Mouse (Mus musculus) Muller cell, postnatal 12 days (primary cell): ENCODE measurements around the gene Gpr156.
"Not testable (repeated sequence)": the region's sequence is repeated elsewhere in the genome, so short reads cannot be mapped to it uniquely, and the experiment has no call there.

Experiments used
- DNase-seq: peaks from one replicate; pipeline ENCODE4 v3.0.0-alpha.2; 2015; ENCODE audit errors: inconsistent ontology term

Gene Gpr156

DNA sequence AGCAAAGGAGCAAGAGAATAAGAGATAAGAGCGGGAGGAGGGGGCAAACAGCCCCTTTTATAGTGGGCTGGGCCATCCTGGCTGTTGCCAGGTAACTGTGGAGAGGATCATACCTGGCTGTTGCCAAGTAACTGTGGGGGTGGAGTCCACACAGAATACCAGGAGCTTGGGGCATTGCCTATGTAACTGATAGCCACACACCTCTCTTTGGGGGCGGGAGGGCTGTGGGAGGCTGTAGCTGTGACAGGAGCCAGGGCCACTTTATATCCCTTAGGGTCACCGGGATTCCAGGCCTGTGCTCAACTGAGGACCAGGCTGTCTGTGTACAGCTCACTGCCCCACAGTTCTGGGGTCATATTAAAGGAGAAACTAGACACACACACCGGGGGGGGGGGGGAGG is 40.5 kb downstream of the Gpr156 start:
- DNase-seq, result no peak

DNA sequence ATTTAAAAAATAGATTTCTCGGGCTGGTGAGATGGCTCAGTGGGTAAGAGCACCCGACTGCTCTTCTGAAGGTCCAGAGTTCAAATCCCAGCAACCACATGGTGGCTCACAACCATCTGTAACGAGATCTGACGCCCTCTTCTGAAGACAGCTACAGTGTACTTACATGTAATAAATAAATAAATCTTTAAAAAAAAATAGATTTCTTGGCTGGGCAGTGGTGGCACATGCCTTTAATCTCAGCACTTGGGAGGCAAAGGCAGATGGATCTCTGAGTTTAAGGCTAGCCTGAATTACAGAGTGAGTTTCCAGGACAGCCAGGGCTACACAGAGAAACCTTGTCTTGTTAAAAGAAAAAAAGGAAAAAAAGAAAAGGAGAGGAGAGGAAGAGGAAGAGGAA is 46.4 kb downstream of the Gpr156 start:
- not testable (repeated sequence) for DNase-seq

DNA sequence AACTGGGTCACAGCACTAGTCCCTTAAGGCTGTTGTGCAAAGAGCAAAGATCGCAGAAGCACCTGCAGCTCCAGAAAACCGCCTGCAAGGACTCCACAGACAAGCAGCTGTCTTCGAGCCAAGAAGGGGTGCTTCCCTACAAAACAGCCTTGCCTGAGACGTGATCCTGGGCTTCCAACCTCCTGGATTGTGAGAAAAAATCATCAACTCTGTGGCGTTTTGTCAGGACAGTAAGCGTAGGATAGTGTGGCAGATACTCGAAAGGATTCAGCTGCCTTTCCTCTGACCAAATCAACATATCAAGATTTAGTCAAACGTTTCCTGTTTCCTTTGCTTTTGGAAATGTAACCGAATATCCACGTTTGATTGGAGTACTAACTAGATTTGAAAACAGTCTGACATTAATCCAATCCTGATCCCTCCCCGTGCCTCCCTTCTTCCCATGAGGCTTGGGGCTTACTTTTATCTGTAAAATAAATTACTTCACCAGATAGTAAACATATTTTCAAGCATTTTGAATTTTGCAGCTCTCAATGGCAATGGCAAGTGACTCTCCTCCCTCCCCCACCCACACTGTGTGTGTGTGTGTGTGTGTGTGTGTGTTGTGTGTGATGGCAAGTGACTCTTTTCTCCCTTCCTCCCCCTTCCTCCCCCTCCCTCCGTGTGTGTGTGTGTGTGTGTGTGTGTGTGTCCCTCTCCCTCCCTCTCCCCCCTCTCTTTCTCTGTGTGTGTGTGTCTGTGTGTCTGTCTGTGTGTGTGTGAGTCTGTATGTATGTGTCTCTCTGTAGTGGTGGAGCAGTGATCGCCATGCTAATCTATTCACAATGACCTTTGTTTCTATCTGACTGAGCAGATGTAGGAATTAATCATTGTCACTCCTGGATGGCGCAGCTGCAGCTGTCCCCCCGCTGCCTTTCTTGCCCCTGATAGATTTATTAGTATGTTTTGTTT is 47.3 kb downstream of the Gpr156 start:
- no peak for DNase-seq

DNA sequence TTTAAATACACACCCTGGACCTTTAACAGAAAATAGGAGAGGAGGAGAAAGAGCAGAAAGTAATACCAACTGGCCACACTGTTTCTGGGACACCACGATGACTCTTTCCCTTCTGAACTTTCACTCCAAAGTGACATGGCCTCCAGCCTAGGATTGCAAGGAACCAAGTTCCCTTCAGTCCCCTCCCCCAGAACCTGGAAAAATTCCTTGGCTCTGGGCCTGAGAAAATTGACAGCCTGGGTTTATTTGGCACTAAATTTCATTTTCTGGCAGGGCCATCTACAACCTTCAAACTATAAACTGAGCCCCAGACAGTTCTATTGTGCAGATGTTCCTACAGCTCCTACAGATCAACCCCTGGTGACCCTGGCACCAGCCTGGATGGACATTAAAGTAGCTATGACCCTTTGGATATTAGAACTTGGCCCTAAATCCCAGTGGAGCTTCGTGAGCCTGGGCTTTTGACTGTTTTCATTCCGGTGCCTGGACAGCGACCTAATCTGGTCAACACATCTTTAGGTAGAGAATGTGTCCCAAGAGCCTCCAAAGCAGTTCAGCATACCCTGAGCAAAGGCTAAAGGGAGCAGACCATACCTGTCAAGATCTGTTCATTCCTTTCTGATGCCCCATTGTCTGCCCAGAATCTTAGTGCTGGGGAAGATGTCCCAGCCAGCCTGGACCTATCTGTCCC is 48.2 kb downstream of the Gpr156 start:
- DNase-seq, result no peak

DNA sequence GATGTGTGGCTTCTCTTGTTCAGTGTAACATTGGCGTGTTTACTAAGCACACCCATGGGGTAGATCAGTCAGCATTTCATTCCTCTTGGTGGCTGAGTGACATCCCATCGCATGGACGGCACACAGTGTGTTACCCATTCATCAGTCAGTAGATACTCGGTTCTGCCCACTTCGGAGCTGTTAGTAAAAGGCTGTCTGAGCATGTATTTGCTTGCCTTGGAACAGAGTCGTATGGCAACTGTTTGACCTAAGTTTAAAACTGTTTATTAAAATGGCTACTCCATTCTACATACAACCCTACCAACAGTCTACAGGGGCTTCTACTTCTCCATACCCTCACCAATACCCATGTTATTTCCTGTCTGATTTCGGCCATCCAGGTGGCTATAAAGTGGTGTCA is 50.6 kb downstream of the Gpr156 start:
- DNase-seq, result no peak

DNA sequence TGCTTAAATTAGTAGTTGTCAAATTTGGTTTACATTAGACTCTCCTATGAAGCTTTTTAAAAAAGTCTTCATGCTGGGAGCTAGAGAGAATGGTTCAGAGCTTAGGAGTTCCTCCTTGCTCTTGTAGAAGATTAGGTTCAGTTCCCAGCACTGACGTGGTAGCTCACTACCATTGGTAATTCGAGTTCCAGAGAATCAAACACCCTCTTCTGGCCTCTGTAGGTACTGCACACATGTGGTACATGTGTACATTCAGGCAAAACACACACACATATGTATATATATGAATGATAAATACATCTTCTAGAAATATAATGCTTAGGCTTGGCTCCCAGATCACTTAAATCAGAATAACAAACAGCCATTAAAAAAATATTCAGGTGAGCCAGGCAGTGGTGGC is 51.1 kb downstream of the Gpr156 start:
- DNase-seq, result no peak

DNA sequence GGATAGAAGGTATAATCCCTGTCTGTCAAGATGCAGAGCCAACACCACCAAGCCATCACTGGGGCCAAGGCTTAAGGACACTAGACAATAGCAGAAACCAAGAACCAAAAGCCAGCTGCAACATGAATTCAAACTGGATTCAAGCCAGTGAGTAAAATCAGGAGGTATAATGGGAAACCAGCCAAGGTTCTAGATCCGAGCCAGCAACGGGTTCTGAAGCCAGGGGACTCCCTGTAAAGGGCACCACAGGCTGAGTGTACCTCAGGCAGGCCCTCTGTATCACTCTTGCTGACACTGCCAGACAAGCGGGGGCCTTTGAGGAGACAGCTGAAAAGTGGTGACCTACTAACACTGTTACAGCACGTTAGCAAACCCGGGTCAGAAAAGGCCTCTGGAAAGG is 55.2 kb downstream of the Gpr156 start:
- DNase-seq, result peak; percentile 16

DNA sequence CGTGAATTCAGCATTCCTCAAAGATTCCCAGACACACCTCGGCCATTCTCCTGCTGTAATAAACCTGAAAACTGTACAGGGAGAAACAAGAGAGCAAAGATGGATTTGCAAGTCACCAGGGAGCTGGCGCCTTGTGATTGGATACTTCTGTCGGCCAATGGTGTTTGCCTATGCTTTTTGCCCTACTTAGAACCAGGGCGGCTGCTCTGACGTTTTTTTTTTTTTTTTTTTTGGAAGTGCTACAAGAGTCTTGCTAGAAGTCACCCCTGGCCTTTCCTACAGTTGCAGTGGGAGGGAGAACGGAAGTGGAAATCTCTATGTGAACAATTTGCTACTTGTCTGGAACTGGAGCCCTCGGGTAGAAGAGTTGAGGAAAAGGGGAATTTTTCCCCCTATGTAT is 56.1 kb downstream of the Gpr156 start:
- DNase-seq, result peak; percentile 38

DNA sequence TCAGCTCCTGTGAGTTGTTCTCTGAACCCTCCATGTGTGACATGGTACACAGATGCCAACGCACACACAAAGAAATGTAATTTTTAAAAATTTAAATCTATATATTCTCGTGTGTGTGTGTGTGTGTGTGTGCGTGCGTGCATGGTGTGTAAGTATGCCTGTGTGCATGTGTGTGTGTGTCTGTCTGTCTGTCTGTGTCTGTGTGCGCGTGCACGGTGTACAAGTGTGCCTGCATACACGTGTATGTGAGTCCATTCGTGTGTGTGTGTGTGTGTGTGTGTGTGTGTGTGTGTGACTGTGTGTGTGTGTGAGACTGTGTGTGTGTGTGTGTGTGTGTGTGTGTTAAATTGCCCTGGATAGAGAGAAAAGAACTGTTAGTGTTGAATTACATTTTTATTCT is 56.9 kb downstream of the Gpr156 start:
- DNase-seq, result not testable (repeated sequence)

DNA sequence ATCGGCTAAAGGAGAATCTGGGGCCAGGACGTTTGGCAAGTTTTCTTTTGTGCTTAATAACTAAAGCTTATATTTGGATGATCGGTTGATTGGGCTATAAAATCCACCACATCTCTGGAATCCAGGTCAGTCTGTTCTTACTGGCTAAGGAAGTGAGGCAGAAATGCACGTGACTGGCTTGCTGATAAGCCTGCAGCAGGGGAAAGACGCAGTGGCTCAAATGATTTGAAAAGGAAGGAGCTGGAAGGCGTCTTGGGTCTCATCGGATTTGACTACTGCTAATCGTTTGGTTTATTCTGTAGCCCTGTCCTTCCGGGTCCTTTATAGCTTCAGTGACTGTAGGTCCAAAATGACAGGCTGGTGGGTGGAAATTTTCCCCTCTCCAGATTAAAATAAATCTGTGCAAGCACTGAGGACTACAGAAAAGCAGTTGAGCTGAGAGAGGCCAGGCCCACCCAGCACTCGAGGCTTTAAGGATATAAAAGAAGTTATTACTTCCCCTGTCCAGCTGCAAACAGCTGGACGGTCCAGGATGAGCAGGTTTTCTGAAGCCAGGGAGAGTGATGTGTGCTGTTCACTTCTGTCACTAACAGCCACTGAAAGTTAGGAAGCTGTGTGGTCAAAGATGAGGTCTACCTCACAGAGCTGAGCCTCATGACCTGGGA is 57.7 kb downstream of the Gpr156 start:
- DNase-seq, result peak; percentile 63

DNA sequence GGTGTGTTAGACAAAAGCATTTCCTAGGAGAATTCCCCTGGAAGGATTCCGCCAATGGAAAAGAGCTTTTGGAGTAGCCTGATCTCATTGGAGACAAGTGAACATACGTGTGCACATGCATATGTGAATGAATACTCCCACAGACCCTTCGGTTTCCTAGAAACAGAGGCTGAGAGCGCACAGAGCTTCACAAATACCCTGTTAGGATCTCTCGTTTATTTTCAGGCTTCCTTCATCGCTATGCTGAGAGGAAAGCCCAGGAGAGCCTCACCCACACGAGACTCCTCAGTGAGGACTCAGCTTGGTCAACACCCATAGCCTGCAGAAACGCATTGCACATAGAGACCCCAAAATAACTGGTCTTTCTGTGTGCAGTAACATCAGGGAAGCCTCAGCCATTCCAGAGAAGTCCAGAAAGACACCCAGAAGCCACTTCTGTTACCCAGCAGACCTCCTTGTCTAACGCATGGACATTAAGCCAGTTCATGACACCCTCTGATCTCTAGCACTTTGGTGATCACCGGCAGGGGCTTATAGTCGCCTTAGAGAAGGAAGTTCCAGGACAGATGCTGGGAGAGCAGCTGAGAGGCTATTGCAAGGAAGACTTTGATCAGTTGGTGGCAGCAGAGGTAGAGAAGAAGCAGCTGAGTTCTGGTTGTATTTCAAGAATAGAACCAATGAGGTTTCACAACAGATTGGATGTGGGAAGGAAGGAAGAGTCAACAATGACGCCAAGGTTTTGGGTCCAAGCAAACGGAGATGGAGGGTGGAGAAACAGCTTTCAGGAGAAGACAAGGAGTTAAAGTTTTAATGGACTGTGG is 58.4 kb downstream of the Gpr156 start:
- DNase-seq, result peak; percentile 41

DNA sequence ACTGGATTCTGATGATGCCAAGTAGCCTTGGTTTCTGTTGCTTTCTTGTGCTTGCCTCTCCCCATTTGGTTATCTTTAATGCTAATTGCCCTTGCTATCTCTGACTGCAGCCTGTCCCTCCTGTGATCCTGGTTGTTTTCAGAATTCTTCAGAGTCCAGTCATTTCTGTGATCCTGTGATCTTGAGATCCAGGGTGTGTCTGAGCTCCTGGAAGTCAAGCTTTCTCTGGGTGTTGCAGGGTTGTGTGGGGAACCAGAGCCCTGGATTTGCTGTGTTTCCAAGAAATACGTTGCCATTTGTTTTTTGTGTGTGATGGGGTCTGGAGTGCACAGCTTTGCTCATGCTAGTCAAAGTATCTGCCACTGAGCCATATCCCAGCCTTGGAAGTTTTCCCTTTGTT is 65.6 kb downstream of the Gpr156 start:
- no peak for DNase-seq

DNA sequence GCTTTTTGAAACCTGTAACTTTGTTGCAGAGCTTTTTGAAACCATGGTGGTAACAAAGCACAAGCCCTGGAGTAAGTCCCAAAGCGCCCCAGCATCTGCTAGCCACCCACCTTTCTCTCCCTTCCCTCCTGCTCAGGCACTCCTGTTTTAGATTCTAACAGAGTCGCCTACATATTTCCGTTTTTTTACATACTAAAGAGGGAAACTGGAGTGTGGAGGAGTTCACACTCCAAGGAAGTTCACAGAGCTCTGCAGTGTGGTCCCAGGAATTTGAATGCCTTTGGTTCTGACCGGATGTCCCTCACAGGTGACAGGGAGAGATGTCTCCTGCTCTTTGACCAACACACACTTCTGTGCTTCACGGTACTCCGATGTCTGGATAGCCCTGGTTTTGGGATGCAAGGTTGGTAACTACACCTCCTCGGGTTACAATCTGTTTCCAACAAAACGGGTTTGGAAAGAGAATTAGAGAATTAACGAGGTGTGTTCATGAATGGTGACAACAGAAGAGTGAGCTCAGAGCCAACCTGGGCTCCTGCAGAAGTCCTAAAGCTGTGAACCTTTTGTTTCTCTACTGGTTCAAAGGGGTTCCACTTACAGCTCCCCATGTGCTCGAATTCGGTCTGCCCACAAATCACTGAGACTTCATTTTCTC is 72.0 kb downstream of the Gpr156 start:
- no peak for DNase-seq

DNA sequence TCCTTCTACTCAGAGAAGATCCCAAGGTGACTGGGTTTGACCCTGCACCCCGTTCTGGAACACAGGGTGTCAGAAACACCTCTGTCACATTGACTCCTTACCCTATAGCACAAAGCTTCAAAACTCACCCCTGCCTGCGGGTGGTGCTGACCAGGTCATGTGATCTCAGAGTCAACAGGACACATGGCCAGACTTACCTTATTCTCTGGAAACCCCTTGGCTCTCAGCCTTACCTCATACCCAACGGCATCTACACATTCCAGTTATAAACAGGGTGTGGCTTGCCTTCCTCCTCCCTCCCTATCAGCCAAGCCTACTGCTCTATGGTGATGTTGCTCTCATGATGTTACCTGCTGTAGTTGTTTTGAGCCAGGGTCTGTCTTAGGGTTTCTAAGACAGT is 73.5 kb downstream of the Gpr156 start:
- DNase-seq, result no peak

DNA sequence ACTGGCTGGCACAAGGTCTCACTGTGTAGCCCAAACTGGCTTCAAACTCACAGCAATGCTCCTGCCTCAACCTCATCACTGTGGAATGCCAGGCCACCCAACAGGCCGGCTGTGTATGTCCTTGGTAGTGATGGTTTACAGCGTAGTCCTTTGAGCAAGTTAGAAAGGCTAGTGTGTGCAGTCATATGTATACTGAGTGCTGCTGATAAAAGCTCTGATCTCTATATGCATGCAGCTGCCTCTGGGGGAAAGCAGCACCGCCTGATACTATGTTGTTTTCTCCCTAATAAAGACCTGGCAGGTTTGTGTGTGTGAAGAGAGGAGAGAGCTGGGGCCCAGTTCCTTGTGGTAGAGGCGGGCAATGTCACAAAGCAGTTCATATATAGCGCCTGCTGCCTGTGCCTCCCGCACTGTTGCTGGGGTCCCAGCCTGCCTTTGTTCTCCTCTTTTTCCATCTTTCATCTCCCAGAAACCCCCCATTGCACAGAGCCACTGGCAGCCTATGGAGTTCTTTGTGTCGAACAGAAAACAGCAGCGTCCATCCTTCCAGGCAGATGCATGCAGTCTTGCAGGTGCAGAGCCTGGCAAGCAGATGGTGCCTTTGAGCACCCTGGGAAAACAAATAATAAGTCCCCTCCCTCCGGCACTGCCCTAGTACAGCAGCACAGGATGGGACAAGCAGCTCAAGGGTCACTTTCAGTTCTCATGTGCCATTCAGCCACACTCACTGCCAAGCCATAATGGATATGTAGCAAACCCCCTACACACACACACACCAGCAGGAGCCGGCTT is 74.5 kb downstream of the Gpr156 start:
- peak; percentile 47 for DNase-seq

DNA sequence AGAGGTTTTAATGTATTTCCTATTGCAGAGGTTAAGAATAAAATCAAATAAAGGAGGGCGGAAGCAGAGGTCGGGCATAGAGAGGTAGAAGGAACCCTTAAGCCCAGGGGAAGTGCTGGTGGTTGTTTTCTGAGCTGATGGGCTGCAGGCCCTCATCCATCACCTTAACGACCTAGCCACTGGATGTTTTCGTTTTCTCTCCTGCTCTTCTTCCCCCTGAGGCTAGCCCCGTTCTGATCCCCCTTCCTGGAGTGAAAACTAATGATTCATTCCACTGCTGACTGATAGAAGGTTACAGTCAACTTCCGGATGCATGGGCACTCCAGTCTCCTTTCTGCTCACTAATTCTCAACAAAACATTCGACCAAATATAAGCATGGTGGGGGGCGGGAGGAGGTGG is 76.5 kb downstream of the Gpr156 start:
- no peak for DNase-seq

DNA sequence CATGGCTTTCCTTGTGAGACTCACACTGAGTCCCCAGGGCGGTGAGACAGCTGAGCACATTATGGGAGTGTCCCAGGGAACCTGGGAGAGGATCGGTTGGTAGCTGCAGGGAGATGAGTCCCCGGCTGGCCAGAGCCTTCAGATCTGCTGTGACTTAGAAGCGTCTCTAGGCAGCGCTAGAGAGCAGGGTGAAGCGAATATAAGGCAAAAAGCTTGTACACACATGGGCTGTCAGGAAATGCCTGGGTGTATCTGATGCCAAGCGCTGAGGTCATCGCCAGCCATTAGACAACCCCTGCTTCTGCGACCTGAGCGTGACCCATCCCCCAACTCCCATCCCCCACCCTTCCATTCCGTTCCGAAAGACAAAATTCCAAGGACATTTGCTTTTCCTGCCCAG is 78.4 kb downstream of the Gpr156 start:
- DNase-seq, result peak; percentile 55

DNA sequence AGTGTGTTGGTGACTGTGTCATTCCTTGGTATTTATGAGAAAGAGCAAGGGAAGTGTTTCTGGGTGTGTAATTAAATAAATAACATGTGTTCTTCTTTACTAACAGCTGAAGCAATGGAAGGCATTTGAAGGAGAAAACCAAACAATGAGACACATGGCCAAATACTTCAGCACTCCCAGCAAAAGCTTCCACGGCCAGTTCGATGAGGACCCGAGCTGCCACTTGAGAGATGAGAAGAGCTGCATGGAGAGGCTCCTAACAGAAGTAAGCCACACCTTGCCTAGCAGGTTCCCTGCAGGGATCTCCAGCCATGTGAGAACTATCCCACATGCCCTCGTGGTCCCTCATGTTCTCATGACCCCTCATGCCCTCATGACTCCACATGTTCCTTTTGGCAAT is 81.5 kb downstream of the Gpr156 start:
- DNase-seq, result no peak

DNA sequence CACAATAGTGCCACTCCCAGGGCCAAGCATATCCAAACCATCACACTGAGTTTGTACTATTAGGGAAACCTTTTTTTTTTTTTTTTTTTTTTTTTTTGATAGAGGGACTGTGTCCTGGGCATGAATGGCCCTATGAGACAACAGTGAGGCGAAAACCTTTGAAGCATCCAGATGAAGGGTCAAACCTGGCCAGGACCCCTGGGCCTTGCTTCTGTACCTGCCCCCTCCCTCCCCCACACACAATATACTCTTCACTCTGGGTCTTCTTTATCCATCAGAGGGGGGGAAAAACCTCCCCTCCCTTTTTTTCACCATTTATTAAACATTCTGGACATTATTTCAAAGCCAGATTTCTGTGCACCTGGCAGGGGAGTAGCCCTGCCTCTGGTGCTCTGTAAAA is 83.5 kb downstream of the Gpr156 start:
- DNase-seq, result no peak

DNA sequence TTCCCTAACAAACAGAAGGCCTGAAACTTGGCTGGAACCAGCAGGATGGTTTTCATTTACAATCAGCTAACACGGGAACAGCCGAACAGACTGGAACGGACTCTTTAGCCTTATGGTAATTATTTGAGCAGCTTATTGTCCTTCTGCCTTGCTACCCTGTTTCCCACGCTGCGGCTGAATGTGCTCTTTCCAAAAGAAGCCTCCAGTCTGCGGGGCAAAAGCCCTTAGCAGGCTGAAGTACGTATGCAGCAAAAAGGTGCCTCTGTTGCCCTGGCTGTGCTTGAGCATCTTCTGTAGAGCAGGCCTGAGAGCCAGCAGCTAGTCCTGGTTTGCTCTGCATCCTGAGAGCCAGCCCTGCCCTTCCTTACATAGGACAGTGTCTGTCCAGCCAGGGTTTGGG is 83.9 kb downstream of the Gpr156 start:
- DNase-seq, result no peak
